Mouse (Mus musculus): ENCODE results near the gene Pex6. TPM values are rescaled to one million over a fixed set of nuclear protein-coding genes. Genes with fewer than 3 reads are reported as not detected.
"Not testable (repeated sequence)": the region's sequence is repeated elsewhere in the genome, so short reads cannot be mapped to it uniquely, and the experiment has no call there.

Gene Pex6
- total RNA-seq, 2 experiments from 2014 or later: 48.1 to 49.1 TPM

DNA sequence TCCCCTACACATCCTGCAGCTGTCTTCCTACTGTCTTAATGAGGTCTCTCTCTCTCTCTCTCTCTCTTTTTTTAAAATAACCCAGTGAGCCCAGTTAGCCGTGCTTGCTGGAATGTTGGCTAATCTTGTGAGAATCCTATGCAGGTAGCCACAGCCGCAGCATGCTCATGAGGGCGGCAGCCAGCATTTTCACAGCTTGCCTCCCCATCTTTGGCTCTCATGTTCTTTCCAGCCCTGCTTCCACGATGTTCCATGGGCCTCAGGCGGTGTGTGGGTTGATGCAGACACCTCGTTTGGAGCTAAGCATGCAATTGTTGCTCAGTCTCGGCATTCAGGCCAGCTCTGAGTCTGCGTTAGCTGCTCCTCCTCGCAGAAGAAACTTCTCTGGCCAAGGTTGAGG is 53.7 kb downstream of the Pex6 start:
- peak; percentile 48 to 89 for DNase-seq (ENCODE audit: low spot score in 2 of 2)
- intact Hi-C loops (cut with DNase I): not testable (repeated sequence)

DNA sequence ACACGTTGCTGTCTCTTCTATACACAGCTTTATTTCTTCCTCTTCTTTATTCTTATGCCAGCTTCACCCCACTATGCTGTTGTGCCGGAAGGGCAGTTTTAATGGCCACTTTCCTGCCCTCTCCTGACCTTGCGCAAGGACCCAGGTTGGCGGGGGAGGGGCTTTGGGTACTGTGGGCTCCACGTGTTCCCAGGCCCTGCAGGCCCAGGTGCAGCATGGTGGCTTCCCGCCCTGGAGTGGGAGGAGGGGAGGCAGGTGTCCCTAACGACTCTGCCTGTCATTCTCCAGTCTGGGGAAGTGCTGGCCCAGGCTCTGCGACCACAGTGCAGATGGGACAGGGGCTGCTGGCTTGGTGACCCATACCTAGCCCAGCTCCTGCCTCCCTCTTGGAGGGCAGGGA is 56.6 kb downstream of the Pex6 start:
- intact Hi-C loops (cut with DNase I): no loop called here
- DNase-seq (ENCODE audit: low spot score in 2 of 2): no peak

DNA sequence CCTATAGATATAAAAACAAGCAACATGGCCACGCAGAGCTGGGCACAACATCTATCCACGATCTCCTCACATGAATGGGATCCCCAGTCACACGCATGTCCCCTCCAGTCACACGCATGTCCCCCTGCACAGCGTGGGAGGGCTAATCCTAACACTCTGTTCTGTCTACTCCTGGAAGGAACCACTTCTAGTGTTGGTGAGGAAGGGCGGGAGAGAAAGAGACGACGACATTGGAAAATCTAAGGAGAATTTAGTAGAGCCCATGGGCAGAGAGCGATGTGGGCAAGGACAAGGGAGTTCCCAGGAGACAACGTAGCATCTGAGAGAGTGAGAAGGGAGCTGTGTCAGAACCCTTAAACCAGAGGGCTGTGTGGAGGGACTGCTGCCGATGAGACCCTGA is 59.3 kb downstream of the Pex6 start:
- intact Hi-C loops (cut with DNase I): loop anchor here (5.0 kb wide), 1 partner anchor 33 kb away; no protein-coding TSS in a partner anchor
- DNase-seq (ENCODE audit: low spot score in 2 of 2): no peak

DNA sequence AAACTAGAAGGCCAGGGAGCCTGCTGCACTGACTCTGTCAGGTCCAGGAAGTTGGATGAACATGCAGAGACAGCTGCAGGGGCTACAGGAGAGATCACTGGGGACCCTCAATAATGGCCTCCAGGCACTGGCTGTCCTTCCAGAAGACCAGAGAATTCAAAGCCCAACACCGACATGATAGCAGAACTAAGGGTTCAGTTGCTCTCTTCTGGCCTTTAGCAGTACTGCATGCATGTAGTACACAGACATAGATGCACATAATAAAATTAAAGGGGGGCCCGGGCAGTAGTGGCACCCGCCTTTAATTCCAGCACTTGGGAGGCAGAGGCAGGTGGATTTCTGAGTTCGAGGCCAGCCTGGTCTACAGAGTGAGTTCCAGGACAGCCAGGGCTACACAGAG is 59.8 kb downstream of the Pex6 start:
- intact Hi-C loops (cut with DNase I): loop anchor here (5.0 kb wide), 1 partner anchor 34 kb away; no protein-coding TSS in a partner anchor

DNA sequence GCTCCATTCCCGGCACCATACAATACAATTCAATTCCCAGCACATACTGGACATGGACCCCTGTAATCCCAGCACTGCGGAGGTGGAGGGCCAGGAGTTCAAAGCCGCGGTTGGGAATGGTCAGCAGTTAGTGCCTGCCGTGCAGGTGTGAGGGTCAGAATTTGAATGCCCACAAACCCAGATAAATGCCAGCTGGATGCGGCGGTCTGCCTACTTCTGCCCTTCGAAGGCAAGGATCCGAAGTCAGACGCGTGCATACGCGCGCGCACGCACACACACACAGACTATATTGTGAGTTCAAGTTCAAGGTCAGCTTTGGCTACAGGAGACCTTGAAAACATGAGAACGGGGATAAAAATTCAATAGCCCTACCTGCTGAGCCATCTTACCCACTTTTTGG is 60.4 kb downstream of the Pex6 start:
- no peak for DNase-seq (ENCODE audit: low spot score in 2 of 2)
- intact Hi-C loops (cut with DNase I): loop anchor here (2.0 to 5.0 kb wide), 2 partner anchors 21 to 34 kb away; no protein-coding TSS in a partner anchor

More for the DNA sequence above, 59.8 kb downstream of the Pex6 start:
- no peak for DNase-seq (ENCODE audit: low spot score in 2 of 2)

DNA sequence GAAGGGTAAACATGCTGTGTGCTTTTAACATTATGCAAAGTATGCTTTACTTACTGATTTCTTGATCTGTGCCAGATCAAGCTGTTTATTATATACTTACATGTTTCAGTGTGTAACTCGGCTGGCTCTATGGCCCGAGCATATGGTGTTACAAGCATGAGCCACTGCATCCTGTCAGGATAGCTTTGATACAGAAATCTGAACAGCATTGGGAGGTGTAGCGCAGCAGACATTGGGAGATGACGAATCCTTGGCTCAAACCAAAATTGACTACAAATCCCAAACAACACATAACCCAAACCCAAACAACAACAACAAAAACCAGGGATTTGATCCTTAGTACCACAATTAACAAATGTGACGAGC is 60.8 kb downstream of the Pex6 start:
- intact Hi-C loops (cut with DNase I): loop anchor here (2.0 to 5.0 kb wide), 2 partner anchors 21 to 35 kb away; no protein-coding TSS in a partner anchor
- DNase-seq (ENCODE audit: low spot score in 2 of 2): no peak

DNA sequence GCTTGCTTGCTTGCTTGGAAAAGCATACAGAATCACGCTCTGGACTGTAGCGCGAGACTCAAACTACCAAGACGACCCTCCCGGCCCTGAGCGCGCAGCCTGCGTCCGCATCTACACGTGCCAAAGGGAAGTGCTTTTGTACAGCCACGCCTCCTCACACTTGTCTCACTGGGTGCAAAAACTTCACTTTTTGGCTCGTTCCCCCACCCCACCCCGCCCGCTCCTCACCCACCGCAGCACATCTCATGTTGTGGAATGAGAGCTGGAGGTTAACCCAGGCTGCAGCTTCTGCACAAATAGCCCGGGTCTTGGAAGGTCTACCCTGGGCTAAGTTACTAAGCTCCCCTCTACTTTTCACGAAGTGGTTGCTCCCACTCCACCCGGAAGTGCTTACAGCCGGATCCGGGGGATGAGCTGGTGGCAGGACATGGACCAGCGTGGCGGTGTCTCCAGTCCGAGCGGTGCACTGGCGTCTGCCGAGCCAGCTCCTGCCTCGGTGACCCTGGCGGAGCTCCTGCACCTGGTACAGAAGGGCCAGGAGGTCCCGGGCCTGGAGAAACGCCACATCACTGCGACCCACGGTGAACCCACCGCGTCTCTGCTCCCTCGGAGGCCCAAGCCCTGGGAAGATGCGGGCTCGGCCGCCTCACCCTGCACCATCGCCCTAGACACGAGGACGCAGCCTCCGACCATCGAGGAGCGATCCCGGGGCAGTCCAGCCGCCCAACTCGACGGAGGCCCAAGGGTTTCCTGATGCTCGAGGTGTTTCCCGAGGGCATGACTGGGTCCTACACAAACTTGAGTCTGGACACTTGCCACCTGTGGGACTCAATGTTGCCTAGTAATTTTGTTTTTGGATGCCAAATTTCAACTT is 61.4 kb downstream of the Pex6 start, which contains the start of gene 2310039H08Rik:
Gene 2310039H08Rik (plus strand): TSS at position 232 of the 874 bp plus-strand sequence.
- intact Hi-C loops (cut with DNase I): loop anchor here (2.0 to 5.0 kb wide), 2 partner anchors 22 to 35 kb away; no protein-coding TSS in a partner anchor
- peak; percentile 86 to 89 for DNase-seq (ENCODE audit: low spot score in 2 of 2)

DNA sequence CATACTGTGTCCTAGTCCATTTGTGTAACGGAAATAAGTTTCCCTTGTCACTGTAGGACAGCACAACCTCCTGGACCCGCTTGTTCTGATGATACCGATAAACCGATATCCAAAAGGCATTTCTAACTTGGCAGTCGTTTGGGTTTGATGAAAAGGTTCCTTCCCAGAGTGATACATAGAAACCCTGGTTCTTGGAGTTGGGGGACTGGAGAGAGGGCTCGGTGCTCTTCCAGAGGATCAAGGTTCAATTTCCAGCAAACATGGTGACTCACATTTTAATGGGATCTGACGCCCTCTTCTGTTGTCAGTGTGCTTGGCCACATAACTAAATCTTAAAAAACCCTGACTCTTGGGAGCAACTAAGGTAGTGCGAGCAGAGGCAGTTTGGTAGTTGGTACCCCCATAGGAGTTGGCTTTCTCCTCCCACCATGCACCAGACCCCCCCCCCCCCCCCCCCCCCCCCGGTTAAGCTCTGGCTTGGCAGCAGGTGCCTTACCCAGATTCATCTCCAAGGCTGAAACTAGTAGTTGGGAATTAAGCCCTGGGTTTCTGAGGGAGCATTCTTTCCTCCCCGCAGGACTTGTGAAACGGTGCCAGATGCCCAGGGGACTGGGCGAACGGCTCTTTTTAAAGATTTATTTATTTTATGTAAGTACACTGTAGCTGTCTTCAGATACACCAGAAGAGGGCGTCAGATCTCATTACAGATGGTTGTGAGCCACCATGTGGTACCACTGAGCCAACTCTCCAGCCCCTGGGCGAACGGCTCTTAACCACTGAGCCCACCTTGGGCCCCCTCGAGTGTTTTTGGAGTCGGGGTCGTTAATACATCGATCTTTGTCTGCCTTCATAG is 62.2 kb downstream of the Pex6 start:
- intact Hi-C loops (cut with DNase I): loop anchor here (2.0 to 5.0 kb wide), 2 partner anchors 23 to 36 kb away; no protein-coding TSS in a partner anchor
- peak in 1 of 2 experiments; percentile 27 for DNase-seq (ENCODE audit: low spot score in 2 of 2)

DNA sequence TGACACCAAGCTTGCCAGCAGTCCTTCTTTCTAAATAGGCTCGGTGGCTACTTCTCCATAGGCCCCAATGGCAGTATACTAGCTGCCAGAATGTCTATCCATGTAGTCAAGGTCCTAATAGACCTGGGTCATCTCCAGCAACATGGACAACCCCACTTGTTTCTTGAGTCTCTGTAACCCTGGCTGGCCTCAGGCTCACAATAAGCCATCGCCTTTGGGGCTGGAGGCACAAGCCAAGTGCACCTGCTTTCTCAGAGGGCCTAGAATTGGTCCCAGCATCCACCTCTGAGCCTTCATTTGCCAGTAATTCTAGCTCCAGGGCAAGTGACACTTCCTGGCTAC is 62.8 kb downstream of the Pex6 start:
- intact Hi-C loops (cut with DNase I): loop anchor here (5.0 kb wide), 1 partner anchor 37 kb away; no protein-coding TSS in a partner anchor
- DNase-seq (ENCODE audit: low spot score in 2 of 2): no peak

DNA sequence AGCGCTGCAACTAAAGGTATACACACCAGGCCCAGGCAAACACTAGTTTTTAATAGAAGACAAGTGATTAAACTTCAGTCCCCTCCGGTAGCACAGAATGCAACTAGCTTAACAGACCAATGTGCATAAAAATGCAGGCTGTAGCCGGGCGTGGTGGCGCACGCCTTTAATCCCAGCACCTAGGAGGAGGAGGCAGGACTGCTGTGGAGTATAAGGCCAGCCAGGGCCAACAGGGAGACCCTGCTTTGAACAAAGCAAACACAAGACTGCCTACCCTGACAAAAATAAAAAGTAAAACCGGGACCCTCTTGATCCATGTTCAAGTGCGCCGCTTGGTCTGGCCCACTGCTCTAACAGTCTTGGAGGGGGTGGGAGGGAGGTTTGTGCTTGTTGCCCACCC is 63.8 kb downstream of the Pex6 start:
- no peak for DNase-seq (ENCODE audit: low spot score in 2 of 2)
- intact Hi-C loops (cut with DNase I): no loop called here

Other genes with a start within 250 kb of the Pex6 start
- 100 to 1,000 TPM; 133 to 141 TPM for gene Ttbk1, start 223.8 kb upstream of the Pex6 start, total RNA-seq (2021)
- 1 to 10 TPM; 3.2 to 3.6 TPM for gene Dnph1, start 214.8 kb upstream of the Pex6 start, total RNA-seq (2021)
- gene Cul9, start 165.1 kb upstream of the Pex6 start, total RNA-seq (2021): 10 to 100 TPM; 55.8 to 59.3 TPM
- 10 to 100 TPM; 58.8 to 63.8 TPM for gene Srf, start 155.3 kb upstream of the Pex6 start, total RNA-seq (2021)
- 10 to 100 TPM in 1 of 2 experiments, 1 to 10 TPM in 1; 9.5 to 10.5 TPM for gene Ptk7, start 82.0 kb upstream of the Pex6 start, total RNA-seq (2021)
- gene Klc4, start 65.4 kb upstream of the Pex6 start, total RNA-seq (2021): 10 to 100 TPM; 17.8 to 20.4 TPM
- gene Mrpl2, start 65.2 kb upstream of the Pex6 start, total RNA-seq (2021): 10 to 100 TPM; 51.0 to 51.5 TPM
- gene Cul7, start 61.1 kb upstream of the Pex6 start, total RNA-seq (2021): 10 to 100 TPM; 25.6 to 27.1 TPM
- 10 to 100 TPM; 17.1 to 18.2 TPM for gene Rrp36, start 37.1 kb upstream of the Pex6 start, total RNA-seq (2021)
- gene Mea1, start 32.7 kb upstream of the Pex6 start, total RNA-seq (2021): 100 to 1,000 TPM; 117 to 123 TPM
- gene Klhdc3, start 30.5 kb upstream of the Pex6 start, total RNA-seq (2021): 100 to 1,000 TPM; 211 to 226 TPM
- 10 to 100 TPM; 81.2 to 91.0 TPM for gene Ppp2r5d, start 6.4 kb upstream of the Pex6 start, total RNA-seq (2021)
- under 1 TPM; 0.48 to 0.57 TPM for gene Gnmt, start 17.7 kb downstream of the Pex6 start, total RNA-seq (2021)
- gene Cnpy3, start 40.8 kb downstream of the Pex6 start, total RNA-seq (2021): 10 to 100 TPM; 65.5 to 66.0 TPM
- not detected for gene Ptcra, start 52.2 kb downstream of the Pex6 start, total RNA-seq (2021)
- gene 2310039H08Rik, start 61.2 kb downstream of the Pex6 start, total RNA-seq (2021): 10 to 100 TPM in 1 of 2 experiments, 1 to 10 TPM in 1; 5.7 to 10.8 TPM
- 10 to 100 TPM; 45.7 to 51.9 TPM for gene Rpl7l1, start 71.2 kb downstream of the Pex6 start, total RNA-seq (2021)
- 10 to 100 TPM; 41.6 to 49.7 TPM for gene Bicral, start 147.0 kb downstream of the Pex6 start, total RNA-seq (2021)
- 10 to 100 TPM; 32.4 to 36.7 TPM for gene Tbcc, start 179.2 kb downstream of the Pex6 start, total RNA-seq (2021)
- gene Prph2, start 199.0 kb downstream of the Pex6 start, total RNA-seq (2021): not detected

Data from left cerebral cortex, postnatal 25 days (tissue).